Mouse (Mus musculus) liver, embryonic 15.5 days (tissue): ENCODE results near the gene Rspo1. TPM values are rescaled to one million over a fixed set of nuclear protein-coding genes. Genes with fewer than 3 reads are reported as not detected.

Source experiments
- ATAC-seq: fragments of 200-750 bp; cut with Nextera tagmentation; 2 replicates; pipeline ENCODE4 v1.8.0; 2017; ENCODE audit warnings: moderate number of reproducible peaks, mild to moderate bottlenecking, moderate library complexity; ENCODE audit not compliant: insufficient read depth
- H3K27ac ChIP-seq: fragments of 300-500 bp; sonication (generic); replicated peaks from 2 replicates; pipeline ENCODE4 v1.5.1; 2015; ENCODE audit warnings: mild to moderate bottlenecking, inconsistent platforms
- H3K27me3 ChIP-seq: fragments of 300-500 bp; sonication (generic); 2 replicates; pipeline ENCODE4 v1.6.1; 2015; ENCODE audit warnings: mild to moderate bottlenecking, inconsistent platforms
- H3K36me3 ChIP-seq: fragments of 300-500 bp; sonication (generic); replicated peaks from 2 replicates; pipeline ENCODE4 v1.6.1; 2015; ENCODE audit warnings: moderate library complexity, mild to moderate bottlenecking, inconsistent platforms
- H3K4me1 ChIP-seq: fragments of 300-500 bp; sonication (generic); replicated peaks from 2 replicates; pipeline ENCODE4 v1.6.1; 2015; ENCODE audit warnings: inconsistent platforms
- H3K4me2 ChIP-seq: fragments of 300-500 bp; sonication (generic); 2 replicates; pipeline ENCODE4 v1.6.1; 2015; ENCODE audit warnings: moderate library complexity, mild to moderate bottlenecking, inconsistent platforms
- H3K4me3 ChIP-seq: fragments of 300-500 bp; sonication (generic); replicated peaks from 2 replicates; pipeline ENCODE4 v1.5.1; 2015; ENCODE audit warnings: mild to moderate bottlenecking, inconsistent platforms
- H3K9ac ChIP-seq: fragments of 300-500 bp; sonication (generic); 2 replicates; pipeline ENCODE4 v1.6.1; 2015; ENCODE audit warnings: moderate library complexity, mild to moderate bottlenecking, inconsistent platforms
- H3K9me3 ChIP-seq: fragments of 300-500 bp; sonication (generic); replicated peaks from 2 replicates; pipeline ENCODE4 v1.6.1; 2016; ENCODE audit warnings: inconsistent platforms
- WGBS: fragments of 180-500 bp; shearing (Covaris S2); methylation state at CpG from one replicate; pipeline ENCODE4 v1.1.7; 2015; ENCODE audit warnings: mixed read lengths; ENCODE audit not compliant: insufficient replicate concordance; 5-methylcytosine and 5-hydroxymethylcytosine counted together
- polyA plus RNA-seq: library from polyadenylated mRNA; unstranded; fragments of >200 nt; fragmentation: Nextera tagmentation; extraction: Ambion mirVana; gene quantifications from 2 replicates; pipeline ENCODE4 v1.2.1, GENCODE M21; 2015

Gene Rspo1
- polyA plus RNA-seq, 1 experiment from 2014 or later, result 0.67 TPM

DNA sequence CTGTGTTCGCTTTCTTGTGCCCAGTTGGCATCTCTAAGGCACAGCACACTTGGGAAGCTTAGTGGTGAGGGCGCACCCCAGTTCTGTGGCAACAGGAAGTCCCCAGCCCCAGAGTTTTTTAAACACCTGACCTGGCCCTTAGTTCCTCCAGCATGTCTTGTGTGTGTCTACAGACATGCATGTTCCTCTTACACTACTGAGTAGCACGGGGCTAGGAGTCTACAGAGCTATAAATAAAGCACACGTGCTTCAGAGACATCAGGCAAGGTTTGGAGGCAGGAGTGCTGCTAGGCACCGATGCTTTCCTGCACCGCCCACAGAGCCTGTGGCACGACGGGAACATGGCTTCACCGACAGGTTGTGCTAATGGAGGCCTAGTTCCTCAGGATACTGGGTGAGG lies 69.2 kb downstream of the Rspo1 start:
- Histone ChIP-seq H3K27ac (0 out of 2 replicates have a peak overlapping the region, but pooled peaks have one; percentile 38), H3K4me2 (no peak overlapping the region), H3K4me1 (peaks cover 11% of the 10 kb centered on the region), H3K9me3 (no peaks in the 10 kb centered on the region), H3K27me3 (no peaks in the 10 kb centered on the region), H3K4me3 (no peak overlapping the region), H3K36me3 (peaks cover 55% of the 10 kb centered on the region), H3K9ac (no peak overlapping the region)
- WGBS, result 66% methylated on average over 9 of the region's 9 CpGs
- ATAC-seq, result no peak

DNA sequence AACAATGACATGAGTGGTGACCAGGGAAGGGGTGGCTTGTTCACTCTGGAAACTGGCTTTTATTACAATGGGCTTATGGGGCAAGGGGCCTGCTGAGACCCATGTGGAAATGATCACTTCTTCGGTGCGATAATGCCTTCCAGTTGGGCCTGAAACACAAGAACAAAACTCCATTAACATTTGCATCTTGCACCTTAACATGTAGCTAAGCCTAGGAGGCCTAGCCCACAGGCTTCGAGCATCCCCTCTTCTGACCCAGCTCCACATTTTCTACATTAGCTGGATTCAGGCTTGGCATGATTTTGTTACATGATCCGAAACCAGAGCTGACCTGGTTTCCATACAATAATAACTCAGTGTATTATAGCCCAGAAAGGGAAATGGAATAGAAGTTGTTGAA lies 70.2 kb downstream of the Rspo1 start:
- Histone ChIP-seq H3K9ac (no peak overlapping the region), H3K4me1 (peaks cover 11% of the 10 kb centered on the region), H3K4me2 (no peak overlapping the region), H3K27ac (no peak overlapping the region), H3K9me3 (no peaks in the 10 kb centered on the region), H3K27me3 (no peaks in the 10 kb centered on the region), H3K4me3 (no peak overlapping the region), H3K36me3 (peaks cover 45% of the 10 kb centered on the region)
- ATAC-seq, result no peak
- WGBS, result 73% methylated on average over 4 of the region's 4 CpGs

DNA sequence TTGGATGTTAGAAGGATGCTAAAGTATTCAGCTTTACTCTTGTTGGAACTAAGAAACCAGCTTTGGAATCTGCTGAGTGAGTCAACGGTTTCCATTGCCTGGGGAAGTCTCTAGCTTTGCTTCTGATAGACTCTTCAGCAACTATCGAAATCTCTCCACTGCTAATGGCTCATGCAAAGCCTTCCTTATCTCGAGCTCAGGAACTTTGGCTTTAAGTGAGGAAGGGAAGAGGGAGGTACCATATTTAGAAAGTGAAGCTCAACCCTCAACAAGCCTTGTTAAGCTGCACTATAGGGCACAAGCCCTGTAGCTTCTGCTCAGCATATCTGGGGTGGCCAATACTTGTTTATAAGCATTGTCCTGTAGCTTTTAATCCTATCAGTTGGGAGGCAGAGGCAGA lies 71.0 kb downstream of the Rspo1 start:
- WGBS, result 22% methylated on average over 3 of the region's 3 CpGs
- Histone ChIP-seq H3K4me1 (peaks cover 11% of the 10 kb centered on the region), H3K27ac (no peak overlapping the region), H3K4me2 (no peak overlapping the region), H3K4me3 (no peak overlapping the region), H3K9me3 (no peaks in the 10 kb centered on the region), H3K36me3 (peaks cover 37% of the 10 kb centered on the region), H3K27me3 (no peaks in the 10 kb centered on the region), H3K9ac (no peak overlapping the region)
- no peak for ATAC-seq

DNA sequence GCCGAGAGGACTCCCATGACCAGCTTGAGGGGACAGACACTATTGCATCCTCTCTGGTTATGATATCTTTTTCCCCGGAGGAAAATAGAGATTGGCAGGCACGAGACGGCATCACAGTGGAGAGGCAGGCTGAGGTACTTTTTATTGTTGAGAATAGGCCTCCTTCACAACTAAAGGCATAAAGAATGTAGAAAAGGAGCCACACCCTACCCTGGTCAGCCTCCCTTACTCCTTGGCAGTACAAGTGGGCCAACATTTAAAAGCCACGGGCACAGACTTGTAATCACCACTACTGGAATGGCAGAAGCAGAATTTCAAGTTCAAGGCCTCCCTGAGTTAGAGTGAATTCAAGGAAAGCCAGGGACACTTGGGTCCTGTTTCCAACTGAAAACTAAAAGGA lies 71.8 kb downstream of the Rspo1 start:
- Histone ChIP-seq H3K4me2 (no peak overlapping the region), H3K4me1 (peaks cover 11% of the 10 kb centered on the region), H3K9me3 (no peaks in the 10 kb centered on the region), H3K27me3 (no peaks in the 10 kb centered on the region), H3K27ac (no peak overlapping the region), H3K9ac (no peak overlapping the region), H3K4me3 (no peak overlapping the region), H3K36me3 (peaks cover 30% of the 10 kb centered on the region)
- 59% methylated on average over 5 of the region's 5 CpGs for WGBS
- no peak for ATAC-seq

Other genes with a start within 250 kb of the Rspo1 start
- gene Inpp5b, start 244.6 kb upstream of the Rspo1 start, polyA plus RNA-seq, result 38.1 and 38.3 TPM in 2 replicates
- 11.8 and 12.4 TPM in 2 replicates for gene Mtf1, start 184.3 kb upstream of the Rspo1 start, polyA plus RNA-seq
- 16.4 and 21.8 TPM in 2 replicates for gene Yrdc, start 135.8 kb upstream of the Rspo1 start, polyA plus RNA-seq
- 12.6 and 12.7 TPM in 2 replicates for gene 1110065P20Rik, start 135.2 kb upstream of the Rspo1 start, polyA plus RNA-seq
- 0.03 TPM in 1 of 2 replicates, not detected in the other for gene Maneal, start 124.3 kb upstream of the Rspo1 start, polyA plus RNA-seq
- not detected in 2 replicates for gene Epha10, start 105.5 kb upstream of the Rspo1 start, polyA plus RNA-seq
- gene 9930104L06Rik, start 49.4 kb upstream of the Rspo1 start, polyA plus RNA-seq, result 5.2 TPM in 2 replicates
- 116 and 118 TPM in 2 replicates for gene Cdca8, start 47.1 kb upstream of the Rspo1 start, polyA plus RNA-seq
- gene Gnl2, start 30.2 kb downstream of the Rspo1 start, polyA plus RNA-seq, result 31.8 and 33.6 TPM in 2 replicates
- not detected in 2 replicates for gene Dnali1, start 79.3 kb downstream of the Rspo1 start, polyA plus RNA-seq
- gene Snip1, start 80.2 kb downstream of the Rspo1 start, polyA plus RNA-seq, result 14.2 and 15.1 TPM in 2 replicates
- 16.3 and 18.3 TPM in 2 replicates for gene Meaf6, start 98.7 kb downstream of the Rspo1 start, polyA plus RNA-seq
- 0.51 and 0.61 TPM in 2 replicates for gene Zc3h12a, start 141.4 kb downstream of the Rspo1 start, polyA plus RNA-seq